ENCODE assay signal across 9 mouse cellular contexts in the genomic region with DNA sequence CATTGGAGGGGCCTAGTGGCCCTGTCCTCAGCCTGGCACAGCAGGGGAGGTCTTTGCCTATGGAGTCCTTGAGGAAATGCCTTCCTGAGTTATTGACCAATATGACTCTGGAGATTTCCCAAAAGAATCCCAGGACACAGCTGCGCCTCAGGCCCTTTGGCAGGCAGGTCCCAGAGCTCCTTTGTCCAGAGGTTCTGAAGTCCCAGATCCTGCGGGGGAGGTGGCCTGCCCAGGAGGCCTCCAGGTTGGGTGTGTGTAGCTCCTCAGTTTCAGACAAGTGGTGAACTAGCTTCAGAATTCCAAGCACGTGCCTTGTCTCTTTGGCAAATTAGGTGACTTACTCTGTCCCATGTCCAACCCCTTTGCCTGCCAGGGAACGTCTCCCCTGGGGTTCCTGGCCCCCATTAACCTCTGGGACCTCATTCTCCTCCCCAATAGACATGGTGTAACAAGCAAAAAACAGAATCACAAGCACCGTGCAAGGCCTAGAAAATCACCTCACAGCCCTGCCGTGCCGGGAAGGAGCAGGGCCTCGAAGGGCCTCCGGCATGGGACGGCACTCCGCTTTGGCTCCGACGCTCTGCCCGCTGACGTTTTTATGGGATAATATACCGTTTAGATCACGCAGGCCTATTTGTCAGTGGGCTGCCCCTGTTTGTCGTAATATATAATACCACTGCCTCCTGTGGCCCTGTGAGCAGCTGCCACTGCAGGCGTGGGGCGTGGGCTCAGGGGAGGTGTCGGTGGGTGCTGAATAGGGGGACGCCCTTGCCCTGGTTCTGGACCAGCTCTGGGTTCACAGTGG. TPM values are rescaled to one million over a fixed set of nuclear protein-coding genes. Genes with fewer than 3 reads are reported as not detected.
DNase-seq lines count a peak whose midpoint lies in the region; ATAC-seq and TF ChIP-seq lines count a peak whose summit lies in the region.
"Had no signal": no experiment of that assay in that cellular context is flagged by ENCODE, and none has a peak within 500 bp of the region (broad histone marks: within the 10 kb centered on the region; RNA-seq: fewer than 3 reads in every experiment).

No protein-coding gene starts in this region.

- peak overlapping the region; percentile 96 for H3K27ac ChIP-seq in kidney, embryonic 16.5 days (ENCODE audit: low read length)
- peak overlapping the region; percentile 95 for H3K27ac ChIP-seq in embryonic facial prominence, embryonic 13.5 days
- peak overlapping the region; percentile 100 for H3K27ac ChIP-seq in hindbrain, embryonic 13.5 days
- peak overlapping the region; percentile 43; the same call in 1 of the 2 replicates for H3K27ac ChIP-seq in midbrain, postnatal 0 days (ENCODE audit: low read depth, low read length)

- peaks cover 82% of the 10 kb centered on the region for H3K4me1 ChIP-seq in kidney, embryonic 16.5 days (ENCODE audit: insufficient read depth, low read length)
- H3K4me1 ChIP-seq in embryonic facial prominence, embryonic 13.5 days = peaks cover 92% of the 10 kb centered on the region
- peaks cover 94% of the 10 kb centered on the region for H3K4me1 ChIP-seq in hindbrain, embryonic 13.5 days (replicated peaks)
- H3K4me1 ChIP-seq in midbrain, postnatal 0 days (ENCODE audit: insufficient read depth, low read length) = peaks cover 26% of the 10 kb centered on the region

- H3K9me3 ChIP-seq in kidney, embryonic 16.5 days (ENCODE audit: low read length) = no peaks in the 10 kb centered on the region
- no peaks in the 10 kb centered on the region for H3K9me3 ChIP-seq in embryonic facial prominence, embryonic 13.5 days
- H3K9me3 ChIP-seq in hindbrain, embryonic 13.5 days = no peaks in the 10 kb centered on the region
- no peaks in the 10 kb centered on the region for H3K9me3 ChIP-seq in midbrain, postnatal 0 days (ENCODE audit: low read length)

- 16% methylated on average over 22 of the region's 22 CpGs for WGBS in kidney, embryonic 16.5 days
- WGBS in embryonic facial prominence, embryonic 13.5 days = 36% methylated on average over 22 of the region's 22 CpGs
- 25% methylated on average over 22 of the region's 22 CpGs for WGBS in hindbrain, embryonic 13.5 days
- WGBS in midbrain, postnatal 0 days = 25% methylated on average over 22 of the region's 22 CpGs

- no peak overlapping the region for H3K4me3 ChIP-seq in kidney, embryonic 16.5 days (ENCODE audit: low read length)
- no peak overlapping the region for H3K4me3 ChIP-seq in embryonic facial prominence, embryonic 13.5 days
- H3K4me3 ChIP-seq in hindbrain, embryonic 13.5 days = peak overlapping the region; percentile 10
- H3K4me3 ChIP-seq in midbrain, postnatal 0 days (ENCODE audit: low read depth, low read length) = peak overlapping the region; percentile 8; the same call in 1 of the 2 replicates

- H3K9ac ChIP-seq in kidney, embryonic 16.5 days (replicated peaks; ENCODE audit: low read length) = peak overlapping the region; percentile 58
- H3K9ac ChIP-seq in embryonic facial prominence, embryonic 13.5 days = peak overlapping the region; percentile 37
- H3K9ac ChIP-seq in hindbrain, embryonic 13.5 days = peak overlapping the region; percentile 63
- peak overlapping the region; percentile 44 for H3K9ac ChIP-seq in midbrain, postnatal 0 days (replicated peaks; ENCODE audit: low read length, poor library complexity, severe bottlenecking)

- ATAC-seq in kidney, embryonic 16.5 days (ENCODE audit: low FRiP score, low TSS enrichment) = 0 out of 2 replicates have a peak, but pooled peaks have one; percentile 1
- ATAC-seq in embryonic facial prominence, embryonic 13.5 days (ENCODE audit: insufficient number of reproducible peaks, insufficient read depth, low FRiP score, low TSS enrichment, low read depth) = no peak
- no peak for ATAC-seq in hindbrain, embryonic 13.5 days (ENCODE audit: low FRiP score)
- no peak for ATAC-seq in midbrain, postnatal 0 days (ENCODE audit: low FRiP score)
- no peak for ATAC-seq in erythroblast, adult 5-6 weeks (replicated peaks; ENCODE audit: low FRiP score, poor library complexity, severe bottlenecking)

- H3K36me3 ChIP-seq in kidney, embryonic 16.5 days (ENCODE audit: insufficient read depth, low read length) = no peaks in the 10 kb centered on the region
- no peaks in the 10 kb centered on the region for H3K36me3 ChIP-seq in embryonic facial prominence, embryonic 13.5 days
- no peaks in the 10 kb centered on the region for H3K36me3 ChIP-seq in hindbrain, embryonic 13.5 days
- no peaks in the 10 kb centered on the region for H3K36me3 ChIP-seq in midbrain, postnatal 0 days (ENCODE audit: insufficient read depth, low read length)

- DNase-seq in kidney, adult 8-10 months = no peak
- DNase-seq in midbrain, postnatal 0 days (ENCODE audit: low spot score) = peak; percentile 32
- DNase-seq in thymus, postnatal 25 days = no peak
- DNase-seq in spleen, postnatal 4 days (ENCODE audit: low spot score in 2 of 2) = no peak
- DNase-seq: kidney, postnatal 14 days had no signal

- no peak for TF ChIP-seq CTCF in midbrain, postnatal 0 days (IDR thresholded peaks at IDR 0.05)

- peak overlapping the region; percentile 88 for H3K4me2 ChIP-seq in kidney, embryonic 16.5 days (replicated peaks; ENCODE audit: low read depth, low read length)
- peak overlapping the region; percentile 99 for H3K4me2 ChIP-seq in embryonic facial prominence, embryonic 13.5 days
- H3K4me2 ChIP-seq in hindbrain, embryonic 13.5 days = peak overlapping the region; percentile 99
- H3K4me2 ChIP-seq in midbrain, postnatal 0 days (ENCODE audit: low read depth, low read length, poor library complexity, severe bottlenecking) = peak overlapping the region; percentile 38

- no peaks in the 10 kb centered on the region for H3K27me3 ChIP-seq in kidney, embryonic 16.5 days (ENCODE audit: insufficient read depth, low read length)
- H3K27me3 ChIP-seq in embryonic facial prominence, embryonic 13.5 days = no peaks in the 10 kb centered on the region
- H3K27me3 ChIP-seq in hindbrain, embryonic 13.5 days = no peaks in the 10 kb centered on the region
- no peaks in the 10 kb centered on the region for H3K27me3 ChIP-seq in midbrain, postnatal 0 days (ENCODE audit: insufficient read depth, low read length)

RNA-seq across cellular contexts. Expression of a gene that starts 10.2 kb away (rescaled TPM):
- polyA plus RNA-seq in kidney, embryonic 16.5 days (2015; fragmentation: Nextera tagmentation; extraction: Ambion mirVana) = 13.2 and 14.2 TPM in 2 replicates
- 13.1 and 13.9 TPM in 2 replicates for polyA plus RNA-seq in embryonic facial prominence, embryonic 13.5 days (2015; fragmentation: Nextera tagmentation; extraction: Ambion mirVana)
- polyA plus RNA-seq in hindbrain, embryonic 13.5 days (2015; fragmentation: Nextera tagmentation; extraction: Ambion mirVana) = 13.6 and 17.0 TPM in 2 replicates
- total RNA-seq in midbrain, postnatal 0 days (2014; rRNA removed) = 39.9 and 49.8 TPM in 2 replicates
- polyA plus RNA-seq in midbrain, postnatal 0 days (2015; fragmentation: Nextera tagmentation; extraction: Ambion mirVana) = 5.9 and 9.5 TPM in 2 replicates
- 2.1 and 3.3 TPM in 2 replicates for total RNA-seq in erythroblast, adult 5-6 weeks (2015; ENCODE audit: low replicate concordance)
- total RNA-seq in erythroblast, adult 5-6 weeks (2017; ENCODE audit: low replicate concordance) = 0.84 and 2.0 TPM in 2 replicates

Comparison
In these comparisons a context has a peak if more than half of its experiments do, and no peak if none do; other contexts are left out.
1. H3K27ac ChIP-seq: peak in every context shown above with its lines; median percentile 100 in hindbrain, embryonic 13.5 days; 96 in kidney, embryonic 16.5 days; 95 in embryonic facial prominence, embryonic 13.5 days; 43 in midbrain, postnatal 0 days.
2. H3K4me2 ChIP-seq: peak in every context shown above with its lines; median percentile 99 in embryonic facial prominence, embryonic 13.5 days; 99 in hindbrain, embryonic 13.5 days; 88 in kidney, embryonic 16.5 days; 38 in midbrain, postnatal 0 days.
3. H3K4me3 ChIP-seq: peak in hindbrain, embryonic 13.5 days (single experiment) and midbrain, postnatal 0 days (single experiment); none in kidney, embryonic 16.5 days (single experiment) and embryonic facial prominence, embryonic 13.5 days (single experiment).
4. Peak in every context shown above with its lines, with median percentiles within 50 percentile points of each other: H3K9ac ChIP-seq.